Comparison of ENCODE assay signal across 9 mouse cellular contexts in the genomic region with DNA sequence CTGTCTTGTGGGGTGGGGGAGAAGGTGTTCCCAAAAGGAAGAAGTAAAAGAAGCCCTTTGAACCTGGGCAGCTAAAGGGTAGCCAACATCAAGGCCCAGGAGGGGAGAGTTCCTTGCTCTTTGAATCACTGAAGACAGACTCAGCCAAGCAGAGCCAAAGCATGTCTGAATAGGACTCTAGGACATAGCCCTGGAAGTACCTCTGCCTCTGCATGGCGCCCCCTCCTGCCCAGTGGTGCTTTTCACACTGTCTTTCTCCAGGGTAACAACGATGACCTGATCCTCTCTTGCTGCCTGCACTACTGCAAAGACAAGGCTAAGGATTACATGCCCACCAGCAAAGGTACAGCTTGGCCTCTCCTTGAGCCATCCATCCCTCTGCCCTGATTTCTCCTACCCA. TPM values are rescaled to one million over a fixed set of nuclear protein-coding genes. Genes with fewer than 3 reads are reported as not detected.
DNase-seq lines count a peak whose midpoint lies in the region; ATAC-seq and TF ChIP-seq lines count a peak whose summit lies in the region.
"Had no signal": no experiment of that assay in that cellular context is flagged by ENCODE, and none has a peak within 500 bp of the region (broad histone marks: within the 10 kb centered on the region; RNA-seq: fewer than 3 reads in every experiment).

No protein-coding gene starts in this region.

- H3K4me1 ChIP-seq in hindbrain, postnatal 0 days (ENCODE audit: insufficient read depth, low read length) = no peaks in the 10 kb centered on the region
- no peaks in the 10 kb centered on the region; the same call in 1 of the 2 replicates for H3K4me1 ChIP-seq in hindbrain, embryonic 14.5 days (replicated peaks; ENCODE audit: control insufficient read depth, insufficient read depth, low read length)
- H3K4me1 ChIP-seq in MEL (ENCODE audit: control insufficient read depth in 1 of 2, insufficient read depth in 2 of 2, low read length in 2 of 2) = peaks cover 0 to 6% of the 10 kb centered on the region in 2 experiments; a peak in 2 of 4 replicates

- no peak overlapping the region for H3K4me3 ChIP-seq in hindbrain, postnatal 0 days (ENCODE audit: low read length)
- H3K4me3 ChIP-seq in hindbrain, embryonic 14.5 days (replicated peaks; ENCODE audit: low read length) = no peak overlapping the region
- no peak overlapping the region for H3K4me3 ChIP-seq in MEL (ENCODE audit: control insufficient read depth in 1 of 2, insufficient read depth in 1 of 2, low read depth in 2 of 2, low read length in 2 of 2)
- H3K4me3 ChIP-seq: erythroblast, embryonic 14.5 days had no signal

- peak; percentile 50 for TF ChIP-seq CTCF in hindbrain, postnatal 0 days (IDR thresholded peaks at IDR 0.05; ENCODE audit: low read depth)
- TF ChIP-seq CTCF in MEL (IDR thresholded peaks at IDR 0.05 in 2 of 3, conservative IDR thresholded peaks at IDR 0.05 in 1 of 3; ENCODE audit: control insufficient read depth in 1 of 3, insufficient read depth in 1 of 3, low read depth in 2 of 3, low read length in 3 of 3, poor library complexity in 1 of 3, severe bottlenecking in 1 of 3) = peak; percentile 60 to 83 (median 74)

- H3K36me3 ChIP-seq in hindbrain, postnatal 0 days (ENCODE audit: insufficient read depth, low read length) = peaks cover 11% of the 10 kb centered on the region; the same call in 1 of the 2 replicates
- peaks cover 44% of the 10 kb centered on the region for H3K36me3 ChIP-seq in hindbrain, embryonic 14.5 days (replicated peaks; ENCODE audit: control insufficient read depth, insufficient read depth)
- peaks cover 0 to 10% of the 10 kb centered on the region in 2 experiments; a peak in 2 of 4 replicates for H3K36me3 ChIP-seq in MEL (ENCODE audit: control insufficient read depth in 1 of 2, insufficient read depth in 2 of 2, low read length in 2 of 2)

- no peak for TF ChIP-seq POLR2A in MEL (IDR thresholded peaks at IDR 0.05; ENCODE audit: control insufficient read depth in 1 of 2, insufficient read depth in 1 of 2, low read depth in 1 of 2, low read length in 2 of 2, poor library complexity in 1 of 2)

- H3K27ac ChIP-seq in hindbrain, postnatal 0 days = no peak overlapping the region
- no peak overlapping the region for H3K27ac ChIP-seq in hindbrain, embryonic 14.5 days
- H3K27ac ChIP-seq in MEL (ENCODE audit: control insufficient read depth, low read depth, low read length) = no peak overlapping the region

- H3K79me2 ChIP-seq in MEL (ENCODE audit: control insufficient read depth, insufficient read depth, low read length, poor library complexity) = no peaks in the 10 kb centered on the region

- no peak overlapping the region for H3K9ac ChIP-seq in hindbrain, postnatal 0 days (replicated peaks; ENCODE audit: low read length)
- H3K9ac ChIP-seq in hindbrain, embryonic 14.5 days = no peak overlapping the region
- no peak overlapping the region for H3K9ac ChIP-seq in MEL (ENCODE audit: control insufficient read depth, low read depth, low read length, poor library complexity, severe bottlenecking)

- no peak for DNase-seq in hindbrain, postnatal 0 days (ENCODE audit: low spot score)
- no peak for DNase-seq in hindbrain, embryonic 14.5 days (ENCODE audit: low spot score)
- DNase-seq in MEL (ENCODE audit: low read depth, low spot score) = peak; percentile 70
- peak; percentile 71 to 76 for DNase-seq in heart, postnatal 14 days
- peak; percentile 69 for DNase-seq in lung, postnatal 14 days
- DNase-seq in c-Kit-positive CD71-positive TER-119-positive erythroid progenitor cells, embryonic 14.5 days (ENCODE audit: low spot score) = no peak
- DNase-seq in spleen, adult 12 weeks (ENCODE audit: low spot score) = no peak

- TF ChIP-seq RAD21 in MEL (IDR thresholded peaks at IDR 0.05; ENCODE audit: low read depth, low read length) = peak; percentile 48

- peaks cover 6% of the 10 kb centered on the region for H3K27me3 ChIP-seq in hindbrain, postnatal 0 days (ENCODE audit: insufficient read depth, low read length)
- H3K27me3 ChIP-seq in hindbrain, embryonic 14.5 days (ENCODE audit: control insufficient read depth, insufficient read depth, low read length) = peaks cover 22% of the 10 kb centered on the region
- no peaks in the 10 kb centered on the region for H3K27me3 ChIP-seq in MEL (ENCODE audit: control insufficient read depth in 1 of 2, insufficient read depth in 2 of 2, low read length in 2 of 2)

- H3K4me2 ChIP-seq in hindbrain, postnatal 0 days (ENCODE audit: low read depth, low read length) = no peak overlapping the region
- no peak overlapping the region for H3K4me2 ChIP-seq in hindbrain, embryonic 14.5 days (replicated peaks)

- TF ChIP-seq EP300 in MEL (IDR thresholded peaks at IDR 0.05; ENCODE audit: low read depth in 1 of 2, low read length in 2 of 2) = no peak

- no peak for ATAC-seq in hindbrain, postnatal 0 days
- no peak for ATAC-seq in hindbrain, embryonic 14.5 days (ENCODE audit: low FRiP score)
- ATAC-seq in monocyte, adult 5-6 weeks (replicated peaks; ENCODE audit: insufficient number of reproducible peaks, low FRiP score, low TSS enrichment, poor library complexity, severe bottlenecking) = no peak

- intact Hi-C loops in heart, postnatal 14 days (cut with DNase I) = no loop called here

- WGBS in hindbrain, postnatal 0 days = 52% methylated on average over 2 of the region's 2 CpGs
- WGBS in hindbrain, embryonic 14.5 days = 54% methylated on average over 2 of the region's 2 CpGs

- H3K9me3 ChIP-seq in hindbrain, postnatal 0 days (ENCODE audit: low read length) = no peaks in the 10 kb centered on the region
- H3K9me3 ChIP-seq in hindbrain, embryonic 14.5 days (ENCODE audit: control insufficient read depth, low read length) = no peaks in the 10 kb centered on the region
- H3K9me3 ChIP-seq in MEL (replicated peaks; ENCODE audit: insufficient read depth, low read length) = no peaks in the 10 kb centered on the region

TF ChIP-seq in MEL, 35 proteins besides CTCF, POLR2A, EP300 and RAD21:
- TF ChIP-seq NRF1 (IDR thresholded peaks at IDR 0.05; ENCODE audit: insufficient read depth, low read depth, low read length, poor library complexity, severe bottlenecking) (no peak), SMC3 (IDR thresholded peaks at IDR 0.05; ENCODE audit: low read depth, low read length) (peak; percentile 82)

RNA-seq across cellular contexts. Expression of a gene that starts 9.8 kb away (rescaled TPM):
- 8.5 and 12.9 TPM in 2 replicates for total RNA-seq in hindbrain, postnatal 0 days (2014; rRNA removed)
- polyA plus RNA-seq in hindbrain, postnatal 0 days (2015; fragmentation: Nextera tagmentation; extraction: Ambion mirVana) = 1.7 TPM in 2 replicates
- polyA plus RNA-seq in hindbrain, embryonic 14.5 days (2014; fragmentation: Nextera tagmentation; extraction: Ambion mirVana) = 1.9 and 2.6 TPM in 2 replicates
- total RNA-seq in MEL (2012; rRNA removed) = 16.7 and 18.8 TPM in 2 replicates
- polyA plus RNA-seq in MEL (2012; ENCODE audit: insufficient read depth in 1 of 2, insufficient read length in 2 of 2, low read depth in 1 of 2, low replicate concordance in 2 of 2, missing spikeins in 1 of 2) = 10 to 100 TPM in 1 of 2 experiments, not detected in 1; 18.2 TPM
- total RNA-seq in heart, postnatal 14 days (2021) = 10 to 100 TPM; 22.7 to 26.3 TPM
- 0.11 to 0.95 TPM (median 0.78 TPM) in 3 replicates for total RNA-seq in monocyte, adult 5-6 weeks (2017)

RNA-seq across cellular contexts. Expression of a gene that starts 19.1 kb away (rescaled TPM):
- total RNA-seq in hindbrain, postnatal 0 days (2014; rRNA removed) = 11.0 and 17.6 TPM in 2 replicates
- 11.7 and 15.7 TPM in 2 replicates for polyA plus RNA-seq in hindbrain, postnatal 0 days (2015; fragmentation: Nextera tagmentation; extraction: Ambion mirVana)
- 17.4 and 20.3 TPM in 2 replicates for polyA plus RNA-seq in hindbrain, embryonic 14.5 days (2014; fragmentation: Nextera tagmentation; extraction: Ambion mirVana)
- total RNA-seq in MEL (2012; rRNA removed) = 22.7 and 33.1 TPM in 2 replicates
- polyA plus RNA-seq in MEL (2012; ENCODE audit: insufficient read depth in 1 of 2, insufficient read length in 2 of 2, low read depth in 1 of 2, low replicate concordance in 2 of 2, missing spikeins in 1 of 2) = 10 to 100 TPM in 1 of 2 experiments, not detected in 1; 23.1 TPM
- total RNA-seq in heart, postnatal 14 days (2021) = 1 to 10 TPM; 7.1 TPM
- 8.5 to 15.8 TPM (median 9.5 TPM) in 3 replicates for total RNA-seq in monocyte, adult 5-6 weeks (2017)

RNA-seq across cellular contexts. Expression of a gene that starts 31.5 kb away (rescaled TPM):
- 31.3 and 39.2 TPM in 2 replicates for total RNA-seq in hindbrain, postnatal 0 days (2014; rRNA removed)
- 13.5 and 13.6 TPM in 2 replicates for polyA plus RNA-seq in hindbrain, postnatal 0 days (2015; fragmentation: Nextera tagmentation; extraction: Ambion mirVana)
- 13.6 and 14.4 TPM in 2 replicates for polyA plus RNA-seq in hindbrain, embryonic 14.5 days (2014; fragmentation: Nextera tagmentation; extraction: Ambion mirVana)
- total RNA-seq in MEL (2012; rRNA removed) = 54.2 and 59.5 TPM in 2 replicates
- 10 to 100 TPM in 1 of 2 experiments, not detected in 1; 58.4 TPM for polyA plus RNA-seq in MEL (2012; ENCODE audit: insufficient read depth in 1 of 2, insufficient read length in 2 of 2, low read depth in 1 of 2, low replicate concordance in 2 of 2, missing spikeins in 1 of 2)
- 1 to 10 TPM; 9.9 TPM for total RNA-seq in heart, postnatal 14 days (2021)
- total RNA-seq in monocyte, adult 5-6 weeks (2017) = 3.0 to 22.9 TPM (median 3.2 TPM) in 3 replicates

RNA-seq across cellular contexts. Expression of a gene that starts 34.0 kb away (rescaled TPM):
- 13.0 and 13.4 TPM in 2 replicates for total RNA-seq in hindbrain, postnatal 0 days (2014; rRNA removed)
- 9.9 and 10.7 TPM in 2 replicates for polyA plus RNA-seq in hindbrain, postnatal 0 days (2015; fragmentation: Nextera tagmentation; extraction: Ambion mirVana)
- polyA plus RNA-seq in hindbrain, embryonic 14.5 days (2014; fragmentation: Nextera tagmentation; extraction: Ambion mirVana) = 8.5 and 10.3 TPM in 2 replicates
- 0.35 and 0.46 TPM in 2 replicates for total RNA-seq in MEL (2012; rRNA removed)
- 1 to 10 TPM in 1 of 2 experiments, not detected in 1; 2.6 TPM for polyA plus RNA-seq in MEL (2012; ENCODE audit: insufficient read depth in 1 of 2, insufficient read length in 2 of 2, low read depth in 1 of 2, low replicate concordance in 2 of 2, missing spikeins in 1 of 2)
- 10 to 100 TPM; 10.6 to 13.2 TPM for total RNA-seq in heart, postnatal 14 days (2021)
- total RNA-seq in monocyte, adult 5-6 weeks (2017) = 1.5 to 3.6 TPM (median 2.2 TPM) in 3 replicates
- polyA plus RNA-seq: erythroblast, embryonic 14.5 days had no signal

Comparison
In these comparisons a context has a peak if more than half of its experiments do, and no peak if none do; other contexts are left out.
1. DNase-seq: peak in MEL (single experiment), heart, postnatal 14 days (2 of 2) and lung, postnatal 14 days (single experiment); none in hindbrain, postnatal 0 days (single experiment), hindbrain, embryonic 14.5 days (single experiment), c-Kit-positive CD71-positive TER-119-positive erythroid progenitor cells, embryonic 14.5 days (single experiment) and spleen, adult 12 weeks (single experiment).